Mouse (Mus musculus) midbrain, embryonic 14.5 days (tissue): ENCODE data around the gene Mroh8. TPM values are rescaled to one million over a fixed set of nuclear protein-coding genes. Genes with fewer than 3 reads are reported as not detected.

Experiments
- ATAC-seq: fragments of 200-750 bp; cut with Nextera tagmentation; 2 replicates; pipeline ENCODE4 v1.8.0; 2017; ENCODE audit warnings: moderate number of reproducible peaks, moderate library complexity; ENCODE audit not compliant: low FRiP score, low TSS enrichment
- DNase-seq: peaks from one replicate; pipeline ENCODE4 v3.0.0-alpha.2; 2015
- H3K27ac ChIP-seq: fragments of 300-500 bp; sonication (generic); replicated peaks from 2 replicates; pipeline ENCODE4 v1.5.1; 2014; ENCODE audit warnings: mild to moderate bottlenecking, low read depth, low read length, moderate library complexity
- H3K27me3 ChIP-seq: fragments of 300-500 bp; sonication (generic); 2 replicates; pipeline ENCODE4 v1.6.1; 2014; ENCODE audit warnings: low read length, control low read depth, mixed read lengths; ENCODE audit not compliant: control insufficient read depth, insufficient read depth
- H3K36me3 ChIP-seq: fragments of 300-500 bp; sonication (generic); 2 replicates; pipeline ENCODE4 v1.6.1; 2014; ENCODE audit warnings: low read length, control low read depth; ENCODE audit not compliant: control insufficient read depth, insufficient read depth
- H3K4me1 ChIP-seq: fragments of 300-500 bp; sonication (generic); 2 replicates; pipeline ENCODE4 v1.6.1; 2014; ENCODE audit warnings: mild to moderate bottlenecking, antibody characterized with exemption, low read length, control low read depth; ENCODE audit not compliant: control insufficient read depth, insufficient read depth
- H3K4me2 ChIP-seq: fragments of 300-500 bp; sonication (generic); 2 replicates; pipeline ENCODE4 v1.6.1; 2014; ENCODE audit warnings: mild to moderate bottlenecking, low read length, moderate library complexity
- H3K4me3 ChIP-seq: fragments of 300-500 bp; sonication (generic); replicated peaks from 2 replicates; pipeline ENCODE4 v1.5.1; 2014; ENCODE audit warnings: low read depth, low read length
- H3K9ac ChIP-seq: fragments of 300-500 bp; sonication (generic); replicated peaks from 2 replicates; pipeline ENCODE4 v1.6.1; 2014; ENCODE audit warnings: mild to moderate bottlenecking, low read length, moderate library complexity
- H3K9me3 ChIP-seq: fragments of 300-500 bp; sonication (generic); 2 replicates; pipeline ENCODE4 v1.6.1; 2016; ENCODE audit warnings: low read length, control low read depth, mixed read lengths; ENCODE audit not compliant: control insufficient read depth
- WGBS: fragments of 180-500 bp; shearing (Covaris S2); extraction: QIAGEN DNeasy Blood & Tissue Kit; methylation state at CpG from one replicate; pipeline ENCODE4 v1.1.7; 2014; 5-methylcytosine and 5-hydroxymethylcytosine counted together
- polyA plus RNA-seq: library from polyadenylated mRNA; unstranded; fragments of >200 nt; fragmentation: Nextera tagmentation; extraction: Ambion mirVana; gene quantifications from 2 replicates; pipeline ENCODE4 v1.2.1, GENCODE M21; 2014

Gene Mroh8
- polyA plus RNA-seq, 1 experiment from 2014 or later, result 0.33 TPM

DNA sequence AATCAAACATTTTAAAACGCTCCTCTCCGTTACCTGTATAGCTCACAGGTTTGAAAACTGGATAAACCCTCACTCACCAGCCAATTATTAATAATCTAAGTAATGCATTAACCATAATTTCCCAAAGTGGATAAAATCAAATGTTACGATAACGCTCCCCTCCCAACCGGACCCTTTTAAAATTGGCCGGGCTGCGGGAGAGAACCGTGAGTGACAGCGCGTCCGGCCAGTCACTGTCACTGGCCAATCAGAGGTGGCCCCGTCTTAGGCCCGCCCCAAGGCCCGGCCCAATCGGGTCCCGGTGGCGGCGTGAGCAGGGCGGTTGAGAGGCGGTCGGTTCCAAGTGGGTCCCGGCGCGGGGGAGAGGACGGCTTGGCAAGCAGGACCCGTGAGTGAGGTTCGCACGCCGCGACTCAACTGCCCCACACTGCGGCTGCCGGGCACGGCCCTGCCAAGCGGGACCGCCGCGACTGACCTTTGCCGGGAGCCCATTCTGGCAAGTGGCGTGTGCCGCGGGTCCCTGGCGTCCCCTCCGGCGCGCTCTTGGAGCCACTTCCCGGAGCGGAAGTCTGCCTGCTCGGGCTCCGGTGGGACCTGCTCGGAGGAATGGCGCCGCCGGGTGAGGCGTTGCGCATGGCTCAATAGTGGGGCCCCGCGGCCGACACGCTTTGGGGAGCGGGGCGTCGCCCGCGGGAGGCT is 483 bp downstream of the Mroh8 start, which contains the start of gene Rpn2:
TSS of gene Rpn2 (plus strand) at position 301 of the 699 bp plus-strand sequence.
- peaks cover 8% of the 10 kb centered on the region; the same call in 1 of the 2 replicates for H3K36me3 ChIP-seq
- WGBS, result under 1% methylated on average over 64 of the region's 64 CpGs
- H3K4me1 ChIP-seq, result peaks cover 10% of the 10 kb centered on the region
- peak within 1 kb of the TSS; percentile 66 for H3K4me2 ChIP-seq
- peak; percentile 97 for DNase-seq
- H3K9me3 ChIP-seq, result no peaks in the 10 kb centered on the region
- H3K4me3 ChIP-seq, result peak within 1 kb of the TSS; percentile 98
- H3K27ac ChIP-seq, result peak within 1 kb of the TSS; percentile 94
- peak within 1 kb of the TSS; percentile 86 for H3K9ac ChIP-seq
- ATAC-seq, result peak; percentile 100
- H3K27me3 ChIP-seq, result no peaks in the 10 kb centered on the region

- Histone ChIP-seq H3K4me1 (no peaks in the 10 kb centered on the region), H3K4me2 (no peak overlapping the region), H3K9ac (no peak overlapping the region), H3K27ac (no peak overlapping the region), H3K27me3 (no peaks in the 10 kb centered on the region), H3K36me3 (no peaks in the 10 kb centered on the region), H3K9me3 (no peaks in the 10 kb centered on the region), H3K4me3 (no peak overlapping the region)
- no peak for DNase-seq
- 84% methylated on average over 6 of the region's 6 CpGs for WGBS
- no peak for ATAC-seq
These were observed 15.5 kb downstream of the Mroh8 start for GRCm38 (mm10) chr2:157263832-157264231.

- Histone ChIP-seq H3K9me3 (no peaks in the 10 kb centered on the region), H3K4me2 (no peak overlapping the region), H3K4me3 (no peak overlapping the region), H3K36me3 (no peaks in the 10 kb centered on the region), H3K27me3 (no peaks in the 10 kb centered on the region), H3K9ac (no peak overlapping the region), H3K4me1 (no peaks in the 10 kb centered on the region), H3K27ac (no peak overlapping the region)
- DNase-seq, result no peak
- WGBS, result 96% methylated on average over 1 of the region's 1 CpGs
- no peak for ATAC-seq
These were observed 16.2 kb downstream of the Mroh8 start for GRCm38 (mm10) chr2:157263101-157263500.

GRCm38 (mm10) chr2:157262506-157262905 is 16.8 kb downstream of the Mroh8 start:
- H3K27me3 ChIP-seq, result no peaks in the 10 kb centered on the region
- H3K4me2 ChIP-seq, result no peak overlapping the region
- H3K36me3 ChIP-seq, result no peaks in the 10 kb centered on the region
- no peak overlapping the region for H3K4me3 ChIP-seq
- ATAC-seq, result no peak
- H3K4me1 ChIP-seq, result no peaks in the 10 kb centered on the region
- no peak overlapping the region for H3K9ac ChIP-seq
- DNase-seq, result no peak
- 80% methylated on average over 9 of the region's 9 CpGs for WGBS
- no peak overlapping the region for H3K27ac ChIP-seq
- H3K9me3 ChIP-seq, result no peaks in the 10 kb centered on the region

- no peak for ATAC-seq
These were observed 17.4 kb downstream of the Mroh8 start for GRCm38 (mm10) chr2:157261930-157262329.

GRCm38 (mm10) chr2:157259720-157260119 is 19.6 kb downstream of the Mroh8 start:
- Histone ChIP-seq H3K4me2 (no peak overlapping the region), H3K4me3 (no peak overlapping the region), H3K27me3 (no peaks in the 10 kb centered on the region), H3K9me3 (no peaks in the 10 kb centered on the region), H3K4me1 (no peaks in the 10 kb centered on the region), H3K9ac (no peak overlapping the region), H3K36me3 (no peaks in the 10 kb centered on the region), H3K27ac (no peak overlapping the region)
- ATAC-seq, result no peak
- WGBS, result 4% methylated on average over 5 of the region's 5 CpGs
- peak; percentile 77 for DNase-seq

More at GRCm38 (mm10) chr2:157261930-157262329, 17.4 kb downstream of the Mroh8 start:
- H3K36me3 ChIP-seq, result no peaks in the 10 kb centered on the region
- H3K9me3 ChIP-seq, result no peaks in the 10 kb centered on the region
- DNase-seq, result no peak
- H3K4me1 ChIP-seq, result no peaks in the 10 kb centered on the region
- H3K4me3 ChIP-seq, result no peak overlapping the region
- H3K4me2 ChIP-seq, result no peak overlapping the region
- WGBS, result 92% methylated on average over 5 of the region's 5 CpGs
- no peak overlapping the region for H3K27ac ChIP-seq
- H3K27me3 ChIP-seq, result no peaks in the 10 kb centered on the region
- H3K9ac ChIP-seq, result no peak overlapping the region

GRCm38 (mm10) chr2:157248111-157248510 is 31.2 kb downstream of the Mroh8 start:
- H3K4me3 ChIP-seq, result no peak overlapping the region
- H3K9ac ChIP-seq, result no peak overlapping the region
- no peak overlapping the region for H3K4me2 ChIP-seq
- no peaks in the 10 kb centered on the region for H3K36me3 ChIP-seq
- H3K9me3 ChIP-seq, result no peaks in the 10 kb centered on the region
- no peak for ATAC-seq
- H3K27ac ChIP-seq, result no peak overlapping the region
- DNase-seq, result no peak
- H3K4me1 ChIP-seq, result no peaks in the 10 kb centered on the region
- no peaks in the 10 kb centered on the region for H3K27me3 ChIP-seq

DNA sequence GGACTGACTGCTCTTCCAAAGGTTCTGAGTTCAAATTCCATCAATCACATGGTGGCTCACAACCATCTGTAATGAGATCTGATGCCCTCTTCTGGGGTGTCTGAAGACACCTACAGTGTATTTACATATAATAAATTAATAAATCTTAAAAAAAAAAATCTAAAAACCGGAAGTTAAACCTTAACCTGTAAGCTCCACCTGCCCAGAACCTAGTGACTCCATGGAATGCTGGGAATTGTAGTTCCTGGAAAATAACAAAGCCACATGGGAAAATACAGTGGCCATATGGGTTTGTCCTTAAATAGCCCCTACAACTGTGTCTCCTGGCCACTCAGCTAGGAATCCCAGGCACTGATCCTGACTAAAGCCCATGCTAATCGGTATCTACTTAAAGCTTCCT is 33.7 kb downstream of the Mroh8 start:
- ATAC-seq (no peak), DNase-seq (peak; percentile 21)
- no peaks in the 10 kb centered on the region for H3K4me1 ChIP-seq
- H3K27ac ChIP-seq, result no peak overlapping the region
- no peaks in the 10 kb centered on the region for H3K27me3 ChIP-seq
- 75% methylated on average over 2 of the region's 2 CpGs for WGBS
- H3K4me3 ChIP-seq, result no peak overlapping the region
- H3K9ac ChIP-seq, result no peak overlapping the region
- H3K9me3 ChIP-seq, result no peaks in the 10 kb centered on the region
- H3K36me3 ChIP-seq, result no peaks in the 10 kb centered on the region
- no peak overlapping the region for H3K4me2 ChIP-seq

GRCm38 (mm10) chr2:157245001-157245400 is 34.3 kb downstream of the Mroh8 start:
- DNase-seq, result no peak
- Histone ChIP-seq H3K4me1 (no peaks in the 10 kb centered on the region), H3K27me3 (no peaks in the 10 kb centered on the region), H3K4me2 (no peak overlapping the region), H3K9ac (no peak overlapping the region), H3K4me3 (no peak overlapping the region), H3K36me3 (no peaks in the 10 kb centered on the region), H3K27ac (no peak overlapping the region), H3K9me3 (no peaks in the 10 kb centered on the region)
- WGBS, result 71% methylated on average over 5 of the region's 5 CpGs
- ATAC-seq, result no peak
